In the genomic region with DNA sequence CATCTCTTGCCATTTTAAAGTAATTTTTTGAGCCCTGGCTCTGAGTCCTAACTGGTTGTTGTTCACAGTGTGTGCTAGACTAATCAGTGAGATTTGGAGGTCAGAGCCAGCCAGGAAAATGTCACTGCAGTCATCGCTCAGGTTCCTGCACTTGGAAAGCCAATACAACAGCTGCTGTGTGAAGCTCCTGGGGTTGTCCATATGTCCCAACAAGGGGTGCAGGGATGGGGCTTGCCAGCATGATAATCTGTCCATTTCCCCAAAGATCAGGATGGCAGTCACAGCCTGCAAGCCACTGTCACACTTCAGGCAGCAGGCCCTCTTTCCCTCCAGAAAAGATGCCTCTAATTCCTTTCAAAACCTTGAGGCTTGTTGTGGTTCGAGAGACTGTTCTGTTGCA, we compare ENCODE assay signal across 13 mouse cellular contexts.
A peak's percentile ranks its signal among the peaks of the same experiment; 100 is the strongest.
DNase-seq lines count a peak whose midpoint lies in the region; ATAC-seq lines count a peak whose summit lies in the region.
"Had no signal": no experiment of that assay in that cellular context is flagged by ENCODE, and none has a peak within 500 bp of the region (broad histone marks: within the 10 kb centered on the region; RNA-seq: fewer than 3 reads in every experiment).

No protein-coding gene starts in this region.

- no peak overlapping the region for H3K4me3 ChIP-seq in heart, embryonic 10.5 days
- no peak overlapping the region for H3K4me3 ChIP-seq in midbrain, embryonic 10.5 days
- H3K4me3 ChIP-seq: layer of hippocampus, adult 2 months had no signal

- H3K4me1 ChIP-seq in heart, embryonic 10.5 days: peaks cover 30% of the 10 kb centered on the region
- peaks cover 32% of the 10 kb centered on the region for H3K4me1 ChIP-seq in midbrain, embryonic 10.5 days

- H3K27ac ChIP-seq in heart, embryonic 10.5 days: no peak overlapping the region
- H3K27ac ChIP-seq in midbrain, embryonic 10.5 days (replicated peaks): no peak overlapping the region
- H3K27ac ChIP-seq: layer of hippocampus, adult 2 months; liver, embryonic 14.5 days had no signal

- H3K36me3 ChIP-seq in heart, embryonic 10.5 days: no peaks in the 10 kb centered on the region
- H3K36me3 ChIP-seq in midbrain, embryonic 10.5 days: no peaks in the 10 kb centered on the region

- ATAC-seq in cerebellum, adult (ENCODE audit: insufficient number of reproducible peaks, low FRiP score, low TSS enrichment): peak; percentile 91
- ATAC-seq in megakaryocyte progenitor cell, adult 5-6 weeks (replicated peaks; ENCODE audit: poor library complexity): no peak

- DNase-seq in adrenal gland, adult (ENCODE audit: inconsistent age in 2 of 2, low spot score in 1 of 2): peak; percentile 11 to 54
- DNase-seq in adrenal gland, adult 18-20 months (ENCODE audit: low spot score in 2 of 2): no peak
- DNase-seq in heart, postnatal 4 days: peak; percentile 21
- DNase-seq in heart, embryonic 10.5 days (ENCODE audit: low spot score): no peak
- DNase-seq in cerebellum, postnatal 36 days: peak; percentile 88 to 93
- no peak for DNase-seq in midbrain, embryonic 10.5 days (ENCODE audit: low spot score)
- DNase-seq: kidney, adult 8-10 months; lung, postnatal 36 days; thymus, adult 18-20 months had no signal

- 59% methylated on average over 2 of the region's 2 CpGs for WGBS in heart, embryonic 10.5 days
- 84% methylated on average over 2 of the region's 2 CpGs for WGBS in midbrain, embryonic 10.5 days

- no peaks in the 10 kb centered on the region for H3K27me3 ChIP-seq in heart, embryonic 10.5 days (ENCODE audit: insufficient read depth, poor library complexity, severe bottlenecking)
- peaks cover 3% of the 10 kb centered on the region; the same call in 1 of the 2 replicates for H3K27me3 ChIP-seq in midbrain, embryonic 10.5 days (ENCODE audit: low read depth, poor library complexity, severe bottlenecking)

- H3K9me3 ChIP-seq in heart, embryonic 10.5 days: no peaks in the 10 kb centered on the region
- no peaks in the 10 kb centered on the region for H3K9me3 ChIP-seq in midbrain, embryonic 10.5 days (replicated peaks)

Comparison
In these comparisons a context has a peak if more than half of its experiments do, and no peak if none do; other contexts are left out.
1. DNase-seq: peak in adrenal gland, adult (2 of 2), heart, postnatal 4 days (single experiment) and cerebellum, postnatal 36 days (2 of 2); none in adrenal gland, adult 18-20 months (0 of 2), heart, embryonic 10.5 days (single experiment) and midbrain, embryonic 10.5 days (single experiment).